Mouse (Mus musculus) CD4-positive naive resting alpha-beta T cell, adult 57 days (primary cell): Measurements from ENCODE around the gene Nyap1. TPM values are rescaled to one million over a fixed set of nuclear protein-coding genes. Genes with fewer than 3 reads are reported as not detected.

ENCODE experiments used
- total RNA-seq: library from RNA; stranded (reverse); gene quantifications from one replicate; pipeline ENCODE4 v1.2.4, GENCODE M21; 2023

Gene Nyap1
- 1.7 TPM for total RNA-seq

GRCm38 (mm10) chr5:137741023-137741931 is at the start of gene Nyap1:
TSS of gene Nyap1 (minus strand) at chr5:137741607.

GRCm38 (mm10) chr5:137787151-137787928 is 45.9 kb upstream of the Nyap1 start, which contains the start of the genes Mepce and Zcwpw1:
TSS of gene Mepce (minus strand) at chr5:137787655.
TSS of gene Zcwpw1 (plus strand) at chr5:137787798.

GRCm38 (mm10) chr5:137778635-137779034 is 37.2 kb upstream of the Nyap1 start, which contains the start of gene Ppp1r35:
TSS of gene Ppp1r35 (plus strand) at chr5:137778849.

GRCm38 (mm10) chr5:137745214-137746171 is 4.1 kb upstream of the Nyap1 start, which contains the start of gene Tsc22d4:
TSS of gene Tsc22d4 (plus strand) at chr5:137745730.

GRCm38 (mm10) chr5:137684294-137685123 is 56.9 kb downstream of the Nyap1 start, which contains the start of gene Agfg2:
TSS of gene Agfg2 (minus strand) at chr5:137684726.

Other genes with a start within 250 kb of the Nyap1 start
- gene Pop7, start 239.1 kb downstream of the Nyap1 start, total RNA-seq: 28.3 TPM
- 101 TPM for gene Gigyf1, start 223.1 kb downstream of the Nyap1 start, total RNA-seq
- gene Epo, start 208.4 kb downstream of the Nyap1 start, total RNA-seq: not detected
- gene Gnb2, start 208.1 kb downstream of the Nyap1 start, total RNA-seq: 306 TPM
- gene Actl6b, start 188.1 kb downstream of the Nyap1 start, total RNA-seq: not detected
- not detected for gene Tfr2, start 171.8 kb downstream of the Nyap1 start, total RNA-seq
- gene Mospd3, start 140.5 kb downstream of the Nyap1 start, total RNA-seq: 40.9 TPM
- 1.8 TPM for gene Pcolce, start 127.8 kb downstream of the Nyap1 start, total RNA-seq
- gene Fbxo24, start 112.6 kb downstream of the Nyap1 start, total RNA-seq: 0.53 TPM
- 208 TPM for gene Lrch4, start 112.5 kb downstream of the Nyap1 start, total RNA-seq
- gene Gm20605, start 112.4 kb downstream of the Nyap1 start, total RNA-seq: 63.8 TPM
- gene Sap25, start 100.3 kb downstream of the Nyap1 start, total RNA-seq: 111 TPM
- not detected for gene Irs3, start 95.9 kb downstream of the Nyap1 start, total RNA-seq
- 33.8 TPM for gene Agfg2, start 56.9 kb downstream of the Nyap1 start, total RNA-seq
- 231 TPM for gene Tsc22d4, start 4.1 kb upstream of the Nyap1 start, total RNA-seq
- 23.3 TPM for gene Ppp1r35, start 37.2 kb upstream of the Nyap1 start, total RNA-seq
- gene Mepce, start 46.0 kb upstream of the Nyap1 start, total RNA-seq: 168 TPM
- gene Zcwpw1, start 46.2 kb upstream of the Nyap1 start, total RNA-seq: 15.1 TPM
- 5.1 TPM for gene Pilra, start 94.7 kb upstream of the Nyap1 start, total RNA-seq
- 2.1 TPM for gene Pilrb1, start 116.5 kb upstream of the Nyap1 start, total RNA-seq
- gene Pilrb2, start 130.2 kb upstream of the Nyap1 start, total RNA-seq: 1.7 TPM
- gene Cyp3a13, start 180.0 kb upstream of the Nyap1 start, total RNA-seq: not detected
- not detected for gene Gjc3, start 221.5 kb upstream of the Nyap1 start, total RNA-seq
- not detected for gene Azgp1, start 239.9 kb upstream of the Nyap1 start, total RNA-seq